Mouse (Mus musculus): ENCODE data around the gene Polg2. TPM values are rescaled to one million over a fixed set of nuclear protein-coding genes. Genes with fewer than 3 reads are reported as not detected.
"Not testable (repeated sequence)": the region's sequence is repeated elsewhere in the genome, so short reads cannot be mapped to it uniquely, and the experiment has no call there.

The Polg2 gene
- polyA plus RNA-seq, 1 experiment from 2014 or later: 9.9 TPM

DNA sequence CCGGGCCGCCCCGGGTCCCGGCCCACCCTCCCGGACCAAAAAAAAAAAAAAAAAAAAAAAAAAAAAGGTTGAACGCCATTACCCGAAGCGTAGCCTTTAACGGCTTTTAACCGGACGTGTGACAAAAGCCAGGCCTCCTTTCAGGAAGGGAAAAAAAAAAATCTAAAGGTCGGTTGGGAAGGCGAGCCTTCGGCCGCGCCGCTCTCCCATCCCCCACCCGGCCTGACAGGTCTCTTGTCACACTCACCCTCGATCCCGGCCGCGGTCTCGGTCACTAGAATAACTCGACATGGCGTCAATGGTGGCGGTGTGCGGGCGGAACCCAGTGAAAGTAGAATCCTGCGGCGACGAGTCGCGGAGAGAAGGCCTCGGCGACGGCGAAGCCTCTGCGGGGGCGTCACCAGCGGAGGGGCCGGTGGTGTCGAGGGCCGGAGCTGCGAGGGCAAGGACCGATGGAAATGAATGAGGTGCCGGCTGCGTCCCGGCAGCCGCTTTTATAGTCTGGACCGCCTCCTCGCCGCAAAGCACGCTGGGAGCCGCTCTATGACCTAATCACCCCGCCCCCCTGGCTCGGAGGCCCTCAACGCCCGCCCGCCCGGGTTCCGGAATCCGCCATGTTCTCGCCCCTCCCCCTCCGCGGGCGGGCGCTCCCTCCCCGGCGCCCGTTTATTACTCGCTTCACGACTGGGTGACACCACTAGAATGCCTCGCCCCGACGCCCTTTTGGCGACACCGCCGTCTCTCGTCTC is 8.9 kb upstream of the Polg2 start:
- Histone ChIP-seq H3K27ac (replicated peaks) (peak overlapping the region; percentile 97), H3K4me1 (replicated peaks) (peaks cover 52% of the 10 kb centered on the region), H3K36me3 (peaks cover 44% of the 10 kb centered on the region), H3K9ac (peak overlapping the region; percentile 99), H3K4me3 (peak overlapping the region; percentile 80), H3K9me3 (no peaks in the 10 kb centered on the region), H3K4me2 (peak overlapping the region; percentile 38), H3K27me3 (no peaks in the 10 kb centered on the region)
- ATAC-seq (ENCODE audit: low read depth): peak; percentile 84
- under 1% methylated on average over 75 of the region's 79 CpGs for WGBS

DNA sequence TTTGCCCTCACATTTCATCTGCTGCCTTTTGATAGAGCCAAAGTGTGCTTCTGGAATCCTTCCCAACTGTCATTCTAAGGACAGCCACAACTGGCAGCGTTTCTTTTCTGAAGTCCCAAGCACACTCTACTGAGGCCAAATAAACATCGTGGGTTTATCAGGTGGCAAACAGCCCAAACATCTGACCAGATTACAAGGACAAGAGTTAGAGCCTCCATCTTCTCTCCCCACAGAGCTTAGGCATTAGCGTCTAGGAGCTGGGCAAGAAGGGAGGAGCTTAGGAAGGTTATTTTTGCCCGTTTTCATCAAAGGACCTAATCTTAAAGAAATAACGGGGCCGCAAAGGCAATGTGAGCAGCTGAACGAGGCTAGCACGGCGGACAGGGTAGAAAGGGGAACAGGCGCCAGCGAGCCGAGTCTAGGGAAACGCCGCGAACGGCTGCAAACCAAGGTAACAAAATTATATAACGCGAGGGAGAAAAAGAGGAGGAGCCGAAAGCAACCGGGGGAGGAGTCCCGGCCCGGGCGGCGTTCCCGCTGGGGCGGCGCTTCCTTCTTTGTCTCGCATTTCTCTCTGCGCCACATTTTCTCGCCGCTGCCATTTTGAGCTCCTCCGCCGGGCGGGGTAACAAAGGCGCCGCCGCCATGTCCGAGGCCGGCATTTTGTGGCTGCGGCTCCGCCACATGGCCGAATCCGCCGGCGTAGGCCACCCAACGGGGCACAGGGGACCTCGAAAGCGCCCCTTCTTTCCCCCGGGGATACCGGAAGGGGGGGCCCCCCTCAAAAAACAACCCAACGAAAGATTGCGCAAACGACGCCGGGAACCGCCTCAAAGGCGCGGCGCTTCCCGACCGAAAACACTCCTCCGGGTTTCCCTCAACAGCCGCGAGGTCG is 8.0 kb upstream of the Polg2 start:
- no peak; the same call in 1 of the 2 replicates for ATAC-seq (ENCODE audit: low read depth)
- H3K4me3 ChIP-seq: peak overlapping the region; percentile 80
- peak overlapping the region; percentile 99 for H3K9ac ChIP-seq
- 0% methylated on average over 64 of the region's 65 CpGs for WGBS
- H3K27me3 ChIP-seq: no peaks in the 10 kb centered on the region
- peaks cover 44% of the 10 kb centered on the region for H3K36me3 ChIP-seq
- H3K27ac ChIP-seq (replicated peaks): peak overlapping the region; percentile 97
- H3K4me1 ChIP-seq (replicated peaks): peaks cover 60% of the 10 kb centered on the region
- H3K4me2 ChIP-seq: peak overlapping the region; percentile 87
- H3K9me3 ChIP-seq: no peaks in the 10 kb centered on the region

DNA sequence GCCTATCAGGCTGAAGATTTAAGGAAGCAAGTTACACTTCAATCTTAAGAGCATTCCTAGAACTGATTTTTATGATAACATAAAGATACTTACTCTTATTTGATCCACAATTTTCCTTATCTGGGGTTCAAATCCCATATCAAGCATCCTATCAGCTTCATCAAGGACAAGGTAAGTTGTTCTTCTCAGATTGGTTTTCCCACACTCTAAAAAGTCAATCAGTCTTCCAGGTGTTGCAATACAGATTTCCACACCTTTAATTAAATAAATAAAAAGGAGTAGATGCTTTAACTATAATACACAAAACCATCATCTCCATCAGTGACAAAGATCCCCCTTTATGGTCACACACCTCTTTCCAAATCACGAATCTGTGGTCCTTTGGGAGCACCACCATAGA is 5.7 kb upstream of the Polg2 start:
- ATAC-seq (ENCODE audit: low read depth): no peak
- Histone ChIP-seq H3K4me3 (peak overlapping the region; percentile 80; the same call in 1 of the 2 replicates), H3K9ac (no peak overlapping the region), H3K27me3 (no peaks in the 10 kb centered on the region), H3K27ac (replicated peaks) (no peak overlapping the region), H3K4me1 (replicated peaks) (peaks cover 59% of the 10 kb centered on the region), H3K4me2 (peak overlapping the region; percentile 87), H3K9me3 (no peaks in the 10 kb centered on the region), H3K36me3 (peaks cover 62% of the 10 kb centered on the region)
- WGBS: 80% methylated on average over 1 of the region's 1 CpGs

DNA sequence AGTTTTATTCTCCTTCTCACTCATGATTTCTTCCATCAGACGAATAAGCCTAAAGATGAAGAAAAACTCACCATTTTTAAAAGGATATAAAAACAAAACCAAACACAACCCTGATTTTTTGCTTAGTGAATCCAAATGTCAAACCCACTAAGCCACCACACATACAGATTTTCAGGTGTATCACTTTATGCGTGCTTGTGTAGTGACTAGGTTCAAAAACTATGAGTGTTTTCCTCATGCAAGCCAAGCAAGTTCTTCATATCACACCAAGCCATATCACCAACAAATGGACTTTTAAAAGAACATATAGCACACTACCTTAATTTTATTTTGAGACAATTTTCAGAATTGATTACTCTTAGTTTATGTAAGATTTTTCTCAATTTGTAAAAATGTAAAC is 5.1 kb upstream of the Polg2 start:
- peaks cover 66% of the 10 kb centered on the region for H3K36me3 ChIP-seq
- 88% methylated on average over 2 of the region's 2 CpGs for WGBS

DNA sequence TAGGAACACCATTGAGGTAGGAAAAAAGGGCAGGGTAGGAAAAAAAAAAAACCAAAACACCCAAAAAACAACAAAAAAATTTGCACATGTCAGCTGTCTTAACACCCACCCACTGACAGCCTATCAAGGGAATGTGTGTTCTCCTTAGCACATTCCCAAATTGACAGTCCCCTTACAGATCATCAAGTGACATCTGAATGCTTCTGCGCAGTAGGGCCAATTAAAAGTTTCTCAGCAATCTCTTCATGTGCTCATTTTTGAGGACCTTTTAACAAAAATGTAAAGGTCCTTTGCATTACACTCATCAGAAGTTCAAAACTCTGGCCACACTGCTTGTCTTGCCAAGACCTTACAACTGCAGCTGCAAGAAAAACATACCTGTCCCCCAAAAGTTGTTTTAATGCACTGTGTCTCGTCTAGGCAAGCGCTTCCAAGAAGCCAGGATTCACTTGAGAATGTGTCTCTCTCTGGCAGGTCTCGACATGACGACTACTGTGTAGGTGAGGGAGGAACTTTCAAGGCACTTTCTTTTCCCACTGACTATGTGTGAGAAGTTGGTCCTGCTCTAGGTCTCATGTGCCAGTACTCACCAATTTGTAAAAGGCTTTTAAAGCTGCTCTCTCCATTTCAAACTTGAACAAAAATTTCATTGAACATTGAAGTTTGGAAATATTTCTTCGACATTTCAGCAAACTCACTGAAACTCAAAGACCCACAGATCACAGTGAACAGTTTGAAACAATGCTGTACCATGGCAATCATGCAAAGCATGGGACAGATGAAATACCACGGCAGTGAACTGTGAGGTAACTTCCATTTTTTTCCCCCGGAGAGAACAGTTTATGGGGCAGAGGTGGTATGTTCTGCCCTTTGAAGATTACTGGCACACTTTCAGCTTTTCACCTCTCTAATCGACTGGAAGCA is 3.8 kb upstream of the Polg2 start:
- Histone ChIP-seq H3K9me3 (no peaks in the 10 kb centered on the region), H3K9ac (no peak overlapping the region), H3K27ac (replicated peaks) (no peak overlapping the region), H3K27me3 (no peaks in the 10 kb centered on the region), H3K4me1 (replicated peaks) (peaks cover 60% of the 10 kb centered on the region), H3K4me3 (no peak overlapping the region), H3K4me2 (no peak overlapping the region), H3K36me3 (peaks cover 66% of the 10 kb centered on the region)
- ATAC-seq (ENCODE audit: low read depth): no peak
- 84% methylated on average over 9 of the region's 9 CpGs for WGBS

More for the DNA sequence above, 5.1 kb upstream of the Polg2 start:
- no peaks in the 10 kb centered on the region for H3K27me3 ChIP-seq
- no peaks in the 10 kb centered on the region for H3K9me3 ChIP-seq
- H3K4me2 ChIP-seq: no peak overlapping the region
- no peak overlapping the region for H3K9ac ChIP-seq
- no peak overlapping the region for H3K27ac ChIP-seq (replicated peaks)
- H3K4me3 ChIP-seq: no peak overlapping the region
- peaks cover 57% of the 10 kb centered on the region for H3K4me1 ChIP-seq (replicated peaks)
- no peak for ATAC-seq (ENCODE audit: low read depth)

DNA sequence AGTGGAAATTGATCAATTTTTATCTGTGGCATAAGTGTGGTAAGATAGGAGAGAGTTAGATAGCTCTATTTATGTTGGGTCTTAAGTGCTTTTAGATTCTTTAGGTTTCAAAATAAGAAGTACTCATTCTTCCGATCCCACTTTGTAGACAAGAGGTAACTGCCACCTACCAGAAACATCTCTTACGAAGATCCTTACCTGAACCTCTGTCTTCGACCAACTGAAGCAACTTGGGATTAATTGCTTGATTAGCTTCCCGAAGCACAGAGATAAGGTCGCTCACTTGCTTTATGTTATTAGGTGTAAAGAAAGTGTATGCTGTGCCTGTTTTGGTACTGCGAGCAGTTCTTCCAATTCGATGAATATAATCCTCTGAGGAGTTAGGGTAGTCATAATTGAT is 2.9 kb upstream of the Polg2 start:
- not testable (repeated sequence) for H3K9me3 ChIP-seq; H3K4me3 ChIP-seq; H3K9ac ChIP-seq; H3K4me2 ChIP-seq; H3K27me3 ChIP-seq; ATAC-seq (ENCODE audit: low read depth); H3K27ac ChIP-seq (replicated peaks)
- 91% methylated on average over 7 of the region's 7 CpGs for WGBS
- peaks cover 68% of the 10 kb centered on the region for H3K4me1 ChIP-seq (replicated peaks)
- peaks cover 66% of the 10 kb centered on the region for H3K36me3 ChIP-seq

DNA sequence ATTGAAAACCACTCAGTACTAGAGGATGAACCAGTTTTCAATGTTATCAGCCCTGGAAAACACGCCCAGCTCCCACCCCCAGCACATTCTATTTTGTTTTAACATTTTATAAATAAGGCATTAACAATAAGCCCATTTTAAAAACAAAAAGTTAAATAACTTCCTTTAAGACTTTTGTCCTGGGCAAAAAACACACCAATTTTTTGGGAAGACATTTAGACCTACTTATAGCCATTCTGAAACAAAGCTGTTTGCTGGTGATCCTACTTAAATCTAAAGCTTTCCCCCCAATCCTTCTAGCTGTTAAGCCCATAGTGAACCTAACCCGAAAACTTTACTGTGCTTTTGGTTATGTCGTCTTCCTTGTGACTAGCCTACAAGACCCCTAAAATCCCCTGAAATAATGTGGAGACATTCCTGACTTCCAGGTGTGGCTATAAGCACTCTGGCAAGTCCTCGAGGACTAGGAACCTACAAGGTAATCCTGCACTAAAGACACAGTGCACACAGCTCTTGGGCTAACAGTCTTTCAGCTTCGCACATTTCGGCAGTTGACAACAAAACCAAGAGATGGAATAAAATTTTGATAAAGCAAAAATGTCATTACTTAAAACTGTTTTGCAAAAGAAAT is 1.4 kb upstream of the Polg2 start:
- no peak overlapping the region for H3K9ac ChIP-seq
- WGBS: 81% methylated on average over 6 of the region's 6 CpGs
- no peaks in the 10 kb centered on the region for H3K9me3 ChIP-seq
- peaks cover 67% of the 10 kb centered on the region for H3K36me3 ChIP-seq
- ATAC-seq (ENCODE audit: low read depth): no peak
- H3K27me3 ChIP-seq: no peaks in the 10 kb centered on the region
- no peak overlapping the region for H3K4me2 ChIP-seq
- no peak overlapping the region for H3K4me3 ChIP-seq
- no peak overlapping the region for H3K27ac ChIP-seq (replicated peaks)
- H3K4me1 ChIP-seq (replicated peaks): peaks cover 55% of the 10 kb centered on the region

DNA sequence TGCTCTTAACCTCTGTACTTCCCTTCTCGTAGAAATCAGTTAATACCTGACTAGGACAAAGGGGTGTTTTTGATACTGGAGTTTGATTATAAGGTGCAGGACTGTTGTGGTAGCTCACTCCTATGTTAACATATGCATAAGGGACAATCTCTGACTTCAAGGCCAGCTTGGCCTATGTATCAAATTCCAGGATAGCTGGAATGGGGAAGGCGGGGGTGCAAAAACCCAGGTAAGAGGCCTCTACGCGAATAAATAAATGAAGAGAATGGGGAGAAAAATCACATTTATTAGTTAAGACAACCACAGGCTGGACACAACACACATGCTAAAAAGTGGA is 720 bp upstream of the Polg2 start:
- Histone ChIP-seq H3K9me3 (no peaks in the 10 kb centered on the region), H3K9ac (no peak overlapping the region), H3K4me2 (peak overlapping the region; percentile 91), H3K36me3 (peaks cover 65% of the 10 kb centered on the region), H3K27me3 (no peaks in the 10 kb centered on the region), H3K4me1 (replicated peaks) (peaks cover 49% of the 10 kb centered on the region), H3K27ac (replicated peaks) (peak overlapping the region; percentile 94; the same call in 1 of the 2 replicates), H3K4me3 (no peak overlapping the region)
- ATAC-seq (ENCODE audit: low read depth): peak; percentile 12
- WGBS: 71% methylated on average over 4 of the region's 4 CpGs

DNA sequence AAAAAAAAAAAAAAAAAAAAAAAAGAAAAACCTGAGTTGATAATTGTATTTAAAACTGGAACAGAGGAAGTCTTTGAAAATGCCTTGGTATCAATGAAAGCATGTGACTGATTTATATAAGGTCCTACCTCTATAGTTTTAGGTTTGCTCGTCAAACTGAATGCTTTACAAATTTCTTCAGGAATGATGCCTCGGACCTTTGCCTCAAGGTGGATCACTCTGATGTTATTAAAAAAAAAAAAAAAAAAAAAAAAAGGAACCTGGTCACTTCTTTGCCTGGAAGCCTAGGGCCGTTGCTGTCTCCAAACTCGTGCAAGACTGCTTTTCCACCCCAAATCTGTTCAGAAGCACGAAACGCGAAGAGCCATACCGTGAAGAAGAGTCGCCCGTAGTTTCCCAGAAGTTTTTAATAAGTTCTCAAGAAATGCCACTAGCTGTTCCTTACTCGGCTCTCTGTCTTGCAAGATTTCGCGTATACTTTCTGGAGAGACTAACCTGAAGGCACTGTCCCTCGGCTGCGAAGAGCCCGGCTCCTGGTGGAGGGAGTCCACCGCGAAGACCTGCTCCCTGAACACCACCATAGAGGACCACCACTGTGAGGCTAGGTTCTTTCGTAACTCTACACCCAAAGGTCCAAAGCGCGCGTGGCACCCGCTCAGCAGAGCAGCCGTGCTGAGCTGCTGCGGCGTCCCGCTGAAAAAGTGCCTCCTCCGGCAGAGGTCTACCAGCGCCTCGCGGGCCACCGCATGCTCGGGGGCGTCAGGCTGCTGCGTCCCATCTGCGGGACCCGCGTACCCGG is 549 bp downstream of the Polg2 start:
- 2% methylated on average over 39 of the region's 39 CpGs for WGBS
- Histone ChIP-seq H3K9me3 (no peaks in the 10 kb centered on the region), H3K4me3 (peak overlapping the region; percentile 78), H3K4me1 (replicated peaks) (peaks cover 40% of the 10 kb centered on the region), H3K27ac (replicated peaks) (peak overlapping the region; percentile 94), H3K9ac (peak overlapping the region; percentile 94), H3K4me2 (peak overlapping the region; percentile 91), H3K36me3 (peaks cover 65% of the 10 kb centered on the region), H3K27me3 (no peaks in the 10 kb centered on the region)
- peak; percentile 85 for ATAC-seq (ENCODE audit: low read depth)

DNA sequence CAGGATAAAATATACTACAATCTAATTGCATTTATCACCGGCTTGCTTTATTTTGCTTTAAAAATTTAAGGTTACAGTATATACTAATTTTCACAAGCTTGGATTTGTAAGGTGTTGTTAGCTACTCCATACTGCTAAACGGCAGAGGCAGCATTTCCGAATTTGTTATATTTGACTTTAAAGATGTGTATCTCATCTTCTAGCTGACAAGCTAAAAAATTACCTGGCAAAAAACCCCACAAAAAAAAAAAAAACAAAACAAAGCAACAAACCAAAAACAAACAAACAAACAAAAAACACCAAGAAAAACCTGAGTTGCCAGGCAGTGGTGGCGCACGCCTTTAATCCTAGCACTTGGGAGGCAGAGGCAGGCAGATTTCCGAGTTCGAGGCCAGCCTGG is 1.2 kb downstream of the Polg2 start:
- Histone ChIP-seq H3K27ac (replicated peaks) (no peak overlapping the region), H3K9ac (no peak overlapping the region), H3K36me3 (peaks cover 65% of the 10 kb centered on the region), H3K4me3 (0 out of 2 replicates have a peak overlapping the region, but pooled peaks have one; percentile 78), H3K27me3 (no peaks in the 10 kb centered on the region), H3K4me2 (peak overlapping the region; percentile 91), H3K4me1 (replicated peaks) (peaks cover 35% of the 10 kb centered on the region), H3K9me3 (no peaks in the 10 kb centered on the region)
- WGBS: 95% methylated on average over 7 of the region's 7 CpGs
- no peak for ATAC-seq (ENCODE audit: low read depth)

DNA sequence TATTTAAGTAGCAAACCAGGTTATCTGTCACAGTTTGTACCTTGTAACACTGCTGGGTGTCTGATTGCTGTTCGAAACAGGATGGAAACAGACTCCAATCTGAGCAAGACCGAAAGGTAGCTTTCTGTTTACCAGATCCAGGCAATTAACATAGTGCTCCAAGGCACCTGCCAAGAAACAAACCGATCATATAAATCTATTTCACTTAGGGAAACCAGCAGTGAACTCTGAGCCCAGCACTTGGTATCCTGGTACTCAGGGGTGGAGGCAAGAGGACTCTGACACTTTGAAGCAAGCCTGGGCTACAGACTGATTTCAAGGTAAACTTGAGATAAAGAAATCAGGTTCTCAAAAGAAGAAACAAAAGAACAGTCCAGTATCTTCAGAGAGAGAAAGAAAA is 1.9 kb downstream of the Polg2 start:
- H3K9ac ChIP-seq: peak overlapping the region; percentile 22; the same call in 1 of the 2 replicates
- 93% methylated on average over 3 of the region's 3 CpGs for WGBS
- H3K9me3 ChIP-seq: no peaks in the 10 kb centered on the region
- no peak overlapping the region for H3K27ac ChIP-seq (replicated peaks)
- H3K4me2 ChIP-seq: no peak overlapping the region
- ATAC-seq (ENCODE audit: low read depth): no peak
- H3K27me3 ChIP-seq: no peaks in the 10 kb centered on the region
- H3K36me3 ChIP-seq: peaks cover 65% of the 10 kb centered on the region
- peaks cover 27% of the 10 kb centered on the region for H3K4me1 ChIP-seq (replicated peaks)
- no peak overlapping the region for H3K4me3 ChIP-seq
